Mouse (Mus musculus): Measurements from ENCODE around the gene Bag2. TPM values are rescaled to one million over a fixed set of nuclear protein-coding genes. Genes with fewer than 3 reads are reported as not detected.

Bag2 gene
- polyA plus RNA-seq, 1 experiment from 2014 or later: 85.3 TPM

DNA sequence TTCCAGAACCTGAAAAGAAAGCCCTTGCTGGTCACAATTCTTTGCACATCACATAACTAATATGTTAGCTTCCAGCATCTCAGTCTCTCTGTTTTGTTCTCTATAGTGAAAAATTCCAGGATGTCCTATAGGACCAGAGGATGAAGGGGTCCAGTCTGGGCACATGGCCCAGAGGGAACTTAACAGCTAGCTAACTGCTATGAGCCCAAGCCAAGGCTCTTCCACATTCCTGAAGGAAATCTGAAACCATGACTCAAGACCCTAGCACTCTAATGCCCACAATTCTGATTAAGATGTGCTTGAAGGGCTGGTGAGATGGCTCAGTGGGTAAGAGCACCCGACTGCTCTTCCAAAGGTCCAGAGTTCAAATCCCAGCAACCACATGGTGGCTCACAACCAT is 40.0 kb downstream of the Bag2 start:
- WGBS: 61% methylated on average over 1 of the region's 1 CpGs
- no peak overlapping the region for H3K27ac ChIP-seq (replicated peaks in 1 of 2; ENCODE audit: control insufficient read depth in 1 of 2, insufficient read depth in 1 of 2, low read depth in 2 of 2, low read length in 2 of 2)
- ATAC-seq (ENCODE audit: insufficient number of reproducible peaks, insufficient read depth, low FRiP score, low read depth): no peak
- peaks cover 10% of the 10 kb centered on the region for H3K36me3 ChIP-seq (ENCODE audit: control insufficient read depth, insufficient read depth, low read length)
- H3K9ac ChIP-seq (ENCODE audit: low read length): no peak overlapping the region
- no peaks in the 10 kb centered on the region for H3K9me3 ChIP-seq (ENCODE audit: control insufficient read depth, low read length)
- no peak overlapping the region for H3K4me2 ChIP-seq (ENCODE audit: low read length)
- H3K27me3 ChIP-seq (ENCODE audit: control insufficient read depth, insufficient read depth, low read length): no peaks in the 10 kb centered on the region; the same call in 1 of the 2 replicates
- H3K4me3 ChIP-seq (ENCODE audit: control insufficient read depth in 1 of 2, insufficient read depth in 1 of 2, low read depth in 1 of 2, low read length in 2 of 2): no peak overlapping the region
- H3K4me1 ChIP-seq (ENCODE audit: control insufficient read depth in 2 of 2, insufficient read depth in 2 of 2, low read length in 2 of 2): peaks cover 0 to 5% of the 10 kb centered on the region in 2 experiments; a peak in 2 of 4 replicates

DNA sequence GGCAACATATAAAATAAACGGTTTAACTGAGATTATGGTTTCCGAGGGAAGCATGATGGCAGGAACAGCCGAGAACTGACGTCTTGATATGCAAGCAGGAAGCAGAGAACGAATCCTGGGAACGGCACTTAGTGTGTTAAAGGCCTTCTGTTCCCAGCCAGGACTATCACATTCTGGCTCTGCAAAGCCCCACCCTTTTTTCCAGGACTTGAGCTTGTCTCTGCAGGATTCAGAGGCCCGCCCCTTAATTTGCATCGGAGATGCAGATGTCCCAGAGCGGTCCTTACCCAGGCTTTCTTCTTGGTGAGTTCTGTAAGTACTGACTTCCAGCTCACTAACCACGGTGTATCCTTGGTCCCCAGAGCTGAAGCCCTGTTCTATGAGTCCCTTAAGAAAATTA is 42.8 kb downstream of the Bag2 start:
- 4% methylated on average over 10 of the region's 10 CpGs for WGBS
- no peak overlapping the region for H3K4me3 ChIP-seq (ENCODE audit: control insufficient read depth in 1 of 2, insufficient read depth in 1 of 2, low read depth in 1 of 2, low read length in 2 of 2)
- H3K27me3 ChIP-seq (ENCODE audit: control insufficient read depth, insufficient read depth, low read length): no peaks in the 10 kb centered on the region; the same call in 1 of the 2 replicates
- H3K36me3 ChIP-seq (ENCODE audit: control insufficient read depth, insufficient read depth, low read length): no peaks in the 10 kb centered on the region
- H3K9me3 ChIP-seq (ENCODE audit: control insufficient read depth, low read length): no peaks in the 10 kb centered on the region
- no peak overlapping the region for H3K9ac ChIP-seq (ENCODE audit: low read length)
- no peaks in the 10 kb centered on the region for H3K4me1 ChIP-seq (ENCODE audit: control insufficient read depth in 2 of 2, insufficient read depth in 2 of 2, low read length in 2 of 2)
- H3K4me2 ChIP-seq (ENCODE audit: low read length): peak overlapping the region; percentile 42
- no peak for ATAC-seq (ENCODE audit: insufficient number of reproducible peaks, insufficient read depth, low FRiP score, low read depth)
- H3K27ac ChIP-seq (replicated peaks in 1 of 2; ENCODE audit: control insufficient read depth in 1 of 2, insufficient read depth in 1 of 2, low read depth in 2 of 2, low read length in 2 of 2): no peak overlapping the region

DNA sequence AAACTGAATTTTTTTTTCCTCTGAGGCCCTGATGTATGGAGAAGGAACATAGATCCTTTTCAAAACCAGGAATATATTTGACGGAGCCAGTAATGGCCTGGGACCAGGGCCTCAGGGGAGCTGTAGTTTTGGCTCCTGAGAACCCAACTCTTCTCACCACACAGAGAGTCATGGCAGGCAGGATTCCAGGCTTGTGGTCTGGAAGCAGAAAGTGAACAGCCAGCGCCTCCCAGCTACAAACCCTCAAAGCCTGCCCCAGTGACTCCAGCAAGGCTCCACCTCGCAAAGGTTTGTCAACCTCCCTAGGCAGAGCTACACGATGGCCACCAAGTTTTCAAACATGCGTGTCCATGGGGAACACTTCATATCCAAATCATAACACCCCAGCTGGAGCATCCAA is 45.6 kb downstream of the Bag2 start:
- Histone ChIP-seq H3K36me3 (ENCODE audit: control insufficient read depth, insufficient read depth, low read length) (no peaks in the 10 kb centered on the region), H3K4me3 (ENCODE audit: control insufficient read depth in 1 of 2, insufficient read depth in 1 of 2, low read depth in 1 of 2, low read length in 2 of 2) (no peak overlapping the region), H3K4me1 (ENCODE audit: control insufficient read depth in 2 of 2, insufficient read depth in 2 of 2, low read length in 2 of 2) (no peaks in the 10 kb centered on the region), H3K4me2 (ENCODE audit: low read length) (no peak overlapping the region), H3K27ac (replicated peaks in 1 of 2; ENCODE audit: control insufficient read depth in 1 of 2, insufficient read depth in 1 of 2, low read depth in 2 of 2, low read length in 2 of 2) (no peak overlapping the region), H3K27me3 (ENCODE audit: control insufficient read depth, insufficient read depth, low read length) (no peaks in the 10 kb centered on the region; the same call in 1 of the 2 replicates), H3K9ac (ENCODE audit: low read length) (no peak overlapping the region), H3K9me3 (ENCODE audit: control insufficient read depth, low read length) (no peaks in the 10 kb centered on the region)
- WGBS: 84% methylated on average over 5 of the region's 5 CpGs
- ATAC-seq (ENCODE audit: insufficient number of reproducible peaks, insufficient read depth, low FRiP score, low read depth): no peak

DNA sequence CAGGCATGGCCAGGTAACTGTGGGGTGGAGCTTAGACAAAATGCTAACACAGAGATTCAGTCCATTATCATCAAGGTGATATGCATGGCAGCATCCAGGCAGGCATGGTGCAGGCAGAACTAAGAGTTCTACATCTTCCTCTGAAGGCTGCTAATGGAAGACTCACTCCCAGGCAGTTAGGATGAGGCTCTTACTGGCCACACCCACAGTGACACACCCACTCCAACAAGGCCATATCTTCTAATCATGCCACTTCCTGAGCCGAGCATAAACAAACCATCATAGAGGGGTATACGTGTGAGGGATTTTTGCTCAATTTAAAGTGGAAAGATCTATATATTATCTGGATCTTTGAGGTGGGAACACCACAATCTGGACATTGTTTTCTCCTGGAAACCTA is 48.0 kb downstream of the Bag2 start:
- Histone ChIP-seq H3K27me3 (ENCODE audit: control insufficient read depth, insufficient read depth, low read length) (no peaks in the 10 kb centered on the region; the same call in 1 of the 2 replicates), H3K36me3 (ENCODE audit: control insufficient read depth, insufficient read depth, low read length) (no peaks in the 10 kb centered on the region), H3K27ac (replicated peaks in 1 of 2; ENCODE audit: control insufficient read depth in 1 of 2, insufficient read depth in 1 of 2, low read depth in 2 of 2, low read length in 2 of 2) (no peak overlapping the region), H3K4me1 (ENCODE audit: control insufficient read depth in 2 of 2, insufficient read depth in 2 of 2, low read length in 2 of 2) (no peaks in the 10 kb centered on the region), H3K4me2 (ENCODE audit: low read length) (no peak overlapping the region), H3K9me3 (ENCODE audit: control insufficient read depth, low read length) (no peaks in the 10 kb centered on the region), H3K9ac (ENCODE audit: low read length) (no peak overlapping the region), H3K4me3 (ENCODE audit: control insufficient read depth in 1 of 2, insufficient read depth in 1 of 2, low read depth in 1 of 2, low read length in 2 of 2) (no peak overlapping the region)
- WGBS: 53% methylated on average over 2 of the region's 2 CpGs
- ATAC-seq (ENCODE audit: insufficient number of reproducible peaks, insufficient read depth, low FRiP score, low read depth): no peak

DNA sequence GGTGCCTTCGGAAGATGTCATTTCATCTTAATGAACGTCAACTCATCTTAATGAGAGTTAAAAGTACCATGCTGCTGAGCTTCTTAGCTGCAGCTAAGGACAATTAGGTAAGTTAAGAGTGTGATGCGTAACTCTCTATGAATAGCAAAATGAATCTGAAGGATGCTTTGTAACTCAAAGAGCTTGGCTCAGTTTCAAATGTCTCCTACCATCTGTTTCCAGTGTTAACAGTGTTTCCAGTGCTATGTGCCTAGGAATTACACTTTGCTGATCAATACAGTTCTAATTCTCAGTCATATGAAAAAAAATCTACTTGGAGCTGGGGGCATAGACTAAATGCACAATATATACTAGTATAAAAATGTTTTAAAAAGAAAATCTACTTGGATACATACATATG is 56.4 kb downstream of the Bag2 start:
- Histone ChIP-seq H3K27ac (replicated peaks in 1 of 2; ENCODE audit: control insufficient read depth in 1 of 2, insufficient read depth in 1 of 2, low read depth in 2 of 2, low read length in 2 of 2) (no peak overlapping the region), H3K4me3 (ENCODE audit: control insufficient read depth in 1 of 2, insufficient read depth in 1 of 2, low read depth in 1 of 2, low read length in 2 of 2) (no peak overlapping the region), H3K9me3 (ENCODE audit: control insufficient read depth, low read length) (0 out of 2 replicates have a peak, but pooled peaks cover 2% of the 10 kb centered on the region), H3K27me3 (ENCODE audit: control insufficient read depth, insufficient read depth, low read length) (no peaks in the 10 kb centered on the region), H3K36me3 (ENCODE audit: control insufficient read depth, insufficient read depth, low read length) (no peaks in the 10 kb centered on the region), H3K4me2 (ENCODE audit: low read length) (no peak overlapping the region), H3K4me1 (ENCODE audit: control insufficient read depth in 2 of 2, insufficient read depth in 2 of 2, low read length in 2 of 2) (no peaks in the 10 kb centered on the region), H3K9ac (ENCODE audit: low read length) (no peak overlapping the region)
- WGBS: 88% methylated on average over 3 of the region's 3 CpGs
- ATAC-seq (ENCODE audit: insufficient number of reproducible peaks, insufficient read depth, low FRiP score, low read depth): no peak

DNA sequence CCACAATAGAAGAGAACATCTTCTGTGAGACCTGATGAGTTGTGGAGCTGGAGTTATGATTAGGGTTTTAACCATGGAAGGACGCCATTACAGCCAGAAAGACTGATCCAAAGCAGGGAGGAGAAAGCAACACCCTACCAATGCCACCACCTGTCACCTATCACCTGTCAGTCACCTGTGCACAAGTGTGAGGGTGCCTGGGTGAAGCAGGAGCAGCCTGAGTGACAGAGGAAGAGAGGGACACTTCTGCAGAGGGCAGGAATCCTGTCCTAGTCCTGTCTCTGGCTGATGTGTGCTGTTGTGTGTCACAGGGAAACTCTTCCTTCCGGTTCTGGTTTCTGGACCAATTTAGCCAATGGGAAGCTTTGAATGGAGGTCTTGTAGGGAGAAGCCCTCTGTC is 61.6 kb downstream of the Bag2 start:
- H3K4me2 ChIP-seq (ENCODE audit: low read length): no peak overlapping the region
- no peaks in the 10 kb centered on the region for H3K36me3 ChIP-seq (ENCODE audit: control insufficient read depth, insufficient read depth, low read length)
- H3K9ac ChIP-seq (ENCODE audit: low read length): no peak overlapping the region
- no peaks in the 10 kb centered on the region for H3K9me3 ChIP-seq (ENCODE audit: control insufficient read depth, low read length)
- H3K27ac ChIP-seq (replicated peaks in 1 of 2; ENCODE audit: control insufficient read depth in 1 of 2, insufficient read depth in 1 of 2, low read depth in 2 of 2, low read length in 2 of 2): no peak overlapping the region
- H3K27me3 ChIP-seq (ENCODE audit: control insufficient read depth, insufficient read depth, low read length): no peaks in the 10 kb centered on the region
- H3K4me3 ChIP-seq (ENCODE audit: control insufficient read depth in 1 of 2, insufficient read depth in 1 of 2, low read depth in 1 of 2, low read length in 2 of 2): no peak overlapping the region
- no peak for ATAC-seq (ENCODE audit: insufficient number of reproducible peaks, insufficient read depth, low FRiP score, low read depth)
- WGBS: 85% methylated on average over 2 of the region's 2 CpGs
- H3K4me1 ChIP-seq (ENCODE audit: control insufficient read depth in 2 of 2, insufficient read depth in 2 of 2, low read length in 2 of 2): no peaks in the 10 kb centered on the region

Other genes starting within 250 kb of the Bag2 start
- gene Prim2, start 88.0 kb downstream of the Bag2 start, polyA plus RNA-seq (2014; fragmentation: Nextera tagmentation; extraction: Ambion mirVana): 15.6 and 16.5 TPM in 2 replicates
- 11.0 and 13.5 TPM in 2 replicates for gene Rab23, start 37.9 kb downstream of the Bag2 start, polyA plus RNA-seq (2014; fragmentation: Nextera tagmentation; extraction: Ambion mirVana)
- 18.3 and 18.7 TPM in 2 replicates for gene Zfp451, start 56.8 kb upstream of the Bag2 start, polyA plus RNA-seq (2014; fragmentation: Nextera tagmentation; extraction: Ambion mirVana)
- 4.7 and 6.0 TPM in 2 replicates for gene Bend6, start 150.0 kb upstream of the Bag2 start, polyA plus RNA-seq (2014; fragmentation: Nextera tagmentation; extraction: Ambion mirVana)
- gene Dst, start 150.4 kb upstream of the Bag2 start, polyA plus RNA-seq (2014; fragmentation: Nextera tagmentation; extraction: Ambion mirVana): 38.2 and 38.6 TPM in 2 replicates

Measured in heart, embryonic 14.5 days (tissue).